Mouse (Mus musculus): ENCODE data around the gene Rgs3.

DNA sequence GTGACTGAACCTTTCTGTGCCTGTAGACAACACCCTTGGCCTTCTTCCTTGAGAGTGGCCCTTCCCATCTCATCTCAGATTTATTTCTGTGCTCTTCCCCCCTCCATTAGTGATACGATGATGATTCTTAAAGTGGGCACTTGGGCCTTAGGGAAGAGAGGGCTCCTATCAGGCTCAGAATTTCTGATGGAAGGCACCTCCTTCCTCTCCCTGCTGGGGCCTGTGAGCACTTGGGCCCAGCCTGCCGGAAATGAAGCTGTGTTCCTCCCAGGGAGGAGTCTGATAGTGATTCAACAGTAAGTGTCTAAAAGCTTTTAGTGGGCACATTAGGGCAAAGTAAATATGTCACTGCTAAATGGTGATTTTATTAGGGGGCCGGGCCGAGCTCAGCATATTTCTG lies 67.7 kb downstream of the Rgs3 start:
- TF ChIP-seq CTCF (IDR thresholded peaks at IDR 0.05; ENCODE audit: low read depth) (no peak), EP300 (IDR thresholded peaks at IDR 0.05; ENCODE audit: low read depth) (no peak)
